ENCODE assay signal across 8 mouse cellular contexts in genomic region chr5:115845635-115846174, GRCm38 (mm10). TPM values are rescaled to one million over a fixed set of nuclear protein-coding genes. Genes with fewer than 3 reads are reported as not detected.
A peak's percentile ranks its signal among the peaks of the same experiment; 100 is the strongest.
DNase-seq lines count a peak whose midpoint lies in the region; ATAC-seq lines count a peak whose summit lies in the region.

No protein-coding gene starts in this region.

- intact Hi-C loops in heart, postnatal 10 days (cut with DNase I), result no loop called here
- intact Hi-C loops in left cerebral cortex, postnatal 4 days (cut with DNase I), result no loop called here

- peak overlapping the region; percentile 82 for H3K4me2 ChIP-seq in heart, embryonic 14.5 days (ENCODE audit: low read length)
- H3K4me2 ChIP-seq in hindbrain, embryonic 16.5 days (ENCODE audit: low read length), result peak overlapping the region; percentile 91
- H3K4me2 ChIP-seq in midbrain, embryonic 13.5 days (replicated peaks), result peak overlapping the region; percentile 97

- H3K27me3 ChIP-seq in heart, embryonic 14.5 days (ENCODE audit: control insufficient read depth, insufficient read depth, low read length), result no peaks in the 10 kb centered on the region
- H3K27me3 ChIP-seq in hindbrain, embryonic 16.5 days (replicated peaks; ENCODE audit: control insufficient read depth, insufficient read depth, low read length), result no peaks in the 10 kb centered on the region
- H3K27me3 ChIP-seq in midbrain, embryonic 13.5 days, result no peaks in the 10 kb centered on the region

- H3K9ac ChIP-seq in heart, embryonic 14.5 days (ENCODE audit: low read length), result peak overlapping the region; percentile 81
- peak overlapping the region; percentile 54 for H3K9ac ChIP-seq in hindbrain, embryonic 16.5 days (ENCODE audit: low read depth, low read length)
- peak overlapping the region; percentile 67 for H3K9ac ChIP-seq in midbrain, embryonic 13.5 days (replicated peaks)

- H3K27ac ChIP-seq in heart, embryonic 14.5 days (replicated peaks in 1 of 2; ENCODE audit: control insufficient read depth in 1 of 2, insufficient read depth in 1 of 2, low read depth in 2 of 2, low read length in 2 of 2), result no peak overlapping the region
- no peak overlapping the region for H3K27ac ChIP-seq in hindbrain, embryonic 16.5 days (ENCODE audit: low read depth, low read length)
- no peak overlapping the region for H3K27ac ChIP-seq in midbrain, embryonic 13.5 days

- no peak for ATAC-seq in heart, embryonic 14.5 days (ENCODE audit: insufficient number of reproducible peaks, insufficient read depth, low FRiP score, low read depth)
- ATAC-seq in hindbrain, embryonic 16.5 days, result no peak
- no peak for ATAC-seq in midbrain, embryonic 13.5 days

- peaks cover 23% of the 10 kb centered on the region for H3K36me3 ChIP-seq in heart, embryonic 14.5 days (ENCODE audit: control insufficient read depth, insufficient read depth, low read length)
- H3K36me3 ChIP-seq in hindbrain, embryonic 16.5 days (ENCODE audit: control insufficient read depth, insufficient read depth, low read length), result no peaks in the 10 kb centered on the region
- no peaks in the 10 kb centered on the region; the same call in 1 of the 2 replicates for H3K36me3 ChIP-seq in midbrain, embryonic 13.5 days

- peak overlapping the region; percentile 64 to 84 for H3K4me3 ChIP-seq in heart, embryonic 14.5 days (ENCODE audit: control insufficient read depth in 1 of 2, insufficient read depth in 1 of 2, low read depth in 1 of 2, low read length in 2 of 2)
- peak overlapping the region; percentile 47 for H3K4me3 ChIP-seq in hindbrain, embryonic 16.5 days (ENCODE audit: low read length)
- peak overlapping the region; percentile 64 for H3K4me3 ChIP-seq in midbrain, embryonic 13.5 days (replicated peaks)

- no peak for DNase-seq in heart, postnatal 10 days
- DNase-seq in c-Kit-negative CD71-positive TER-119-positive erythroid progenitor cells, embryonic 14.5 days (ENCODE audit: low read depth, low spot score), result peak; percentile 15
- DNase-seq in left cerebral cortex, postnatal 4 days, result no peak
- no peak for DNase-seq in thymus, adult 18-20 months
- DNase-seq in cerebellum, adult 18-20 months, result no peak

- peaks cover 6 to 11% of the 10 kb centered on the region in 2 experiments; a peak in 2 of 4 replicates for H3K4me1 ChIP-seq in heart, embryonic 14.5 days (ENCODE audit: control insufficient read depth in 2 of 2, insufficient read depth in 2 of 2, low read length in 2 of 2)
- peaks cover 7% of the 10 kb centered on the region for H3K4me1 ChIP-seq in hindbrain, embryonic 16.5 days (ENCODE audit: control insufficient read depth, insufficient read depth, low read depth, low read length)
- peaks cover 28% of the 10 kb centered on the region for H3K4me1 ChIP-seq in midbrain, embryonic 13.5 days (replicated peaks)

- H3K9me3 ChIP-seq in heart, embryonic 14.5 days (ENCODE audit: control insufficient read depth, low read length), result no peaks in the 10 kb centered on the region
- no peaks in the 10 kb centered on the region for H3K9me3 ChIP-seq in hindbrain, embryonic 16.5 days (ENCODE audit: control insufficient read depth, low read length)
- no peaks in the 10 kb centered on the region for H3K9me3 ChIP-seq in midbrain, embryonic 13.5 days

- 29% methylated on average over 8 of the region's 8 CpGs for WGBS in heart, embryonic 14.5 days
- WGBS in hindbrain, embryonic 16.5 days, result 32% methylated on average over 8 of the region's 8 CpGs
- 27% methylated on average over 8 of the region's 8 CpGs for WGBS in midbrain, embryonic 13.5 days

RNA-seq across cellular contexts. Expression of gene Cit, which starts 0.6 kb away (rescaled TPM):
- 15.9 and 16.7 TPM in 2 replicates for polyA plus RNA-seq in heart, embryonic 14.5 days (2014; fragmentation: Nextera tagmentation; extraction: Ambion mirVana)
- total RNA-seq in heart, postnatal 10 days (2021), result 1 to 10 TPM; 9.6 to 9.8 TPM
- polyA plus RNA-seq in hindbrain, embryonic 16.5 days (2015; fragmentation: Nextera tagmentation; extraction: Ambion mirVana), result 32.0 and 39.8 TPM in 2 replicates
- 19.8 and 21.1 TPM in 2 replicates for polyA plus RNA-seq in midbrain, embryonic 13.5 days (2015; fragmentation: Nextera tagmentation; extraction: Ambion mirVana)
- 10 to 100 TPM; 41.9 to 47.1 TPM for total RNA-seq in left cerebral cortex, postnatal 4 days (2021)
